Mouse (Mus musculus): ENCODE measurements around the gene Tnrc18.

Gene Tnrc18

DNA sequence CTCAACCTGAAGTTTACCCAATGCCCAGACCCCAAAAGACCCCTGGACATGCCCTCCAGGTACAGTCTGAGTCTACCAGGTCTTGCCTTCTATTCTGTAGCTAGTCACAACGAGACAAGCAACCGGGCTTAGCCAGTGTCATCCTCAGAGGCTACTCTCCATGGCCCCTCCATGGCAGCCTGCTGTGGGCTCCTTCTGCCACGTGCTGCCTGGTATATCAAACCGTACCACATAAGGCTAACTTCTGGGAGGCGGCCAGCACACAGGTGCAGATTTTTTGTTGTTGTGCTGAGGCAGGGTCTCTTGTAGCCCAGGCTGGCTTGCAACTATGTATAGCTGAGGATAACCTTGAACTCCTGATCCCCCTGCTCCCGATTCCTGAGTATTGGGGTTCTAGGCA, 101.4 kb downstream of the Tnrc18 start:
- peak; percentile 62 for DNase-seq

DNA sequence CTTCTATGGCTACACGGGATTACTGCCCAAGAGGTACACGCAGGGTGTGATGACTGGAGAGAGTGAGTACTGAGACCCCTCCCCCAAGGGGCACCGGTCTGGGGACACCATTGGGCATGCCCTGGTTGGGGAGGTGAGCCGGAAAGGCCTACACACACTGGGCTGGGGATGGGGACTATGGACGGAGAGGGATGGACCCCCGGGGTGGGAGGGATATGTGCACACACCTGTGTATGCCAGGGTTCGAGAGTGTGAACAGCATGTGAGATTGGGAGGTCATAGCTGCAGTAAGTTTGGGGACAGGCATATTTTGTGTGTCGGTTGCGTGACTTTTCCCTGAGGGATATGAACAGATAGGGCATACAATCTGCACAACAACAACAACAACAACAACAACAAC, 102.4 kb downstream of the Tnrc18 start:
- DNase-seq: no peak

DNA sequence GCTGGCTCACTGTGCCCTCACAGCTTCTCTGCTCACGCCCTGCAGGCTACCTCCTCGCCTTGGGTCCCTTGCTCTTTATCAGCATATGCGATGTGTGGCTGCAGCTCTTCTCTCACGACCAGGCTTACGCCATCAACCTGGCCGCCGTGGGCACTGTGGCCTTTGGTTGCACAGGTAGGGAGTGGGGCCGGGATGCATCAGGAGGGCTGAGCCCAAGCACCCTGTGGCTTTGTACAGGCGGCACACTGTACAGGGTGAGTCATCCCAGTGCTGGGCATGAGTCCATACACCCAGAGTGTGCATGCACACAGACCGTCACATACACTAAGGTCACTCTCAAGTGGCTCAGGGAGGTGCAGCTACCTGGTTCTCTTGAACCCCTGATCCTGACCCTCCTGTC, 103.5 kb downstream of the Tnrc18 start:
- peak; percentile 60 for DNase-seq

DNA sequence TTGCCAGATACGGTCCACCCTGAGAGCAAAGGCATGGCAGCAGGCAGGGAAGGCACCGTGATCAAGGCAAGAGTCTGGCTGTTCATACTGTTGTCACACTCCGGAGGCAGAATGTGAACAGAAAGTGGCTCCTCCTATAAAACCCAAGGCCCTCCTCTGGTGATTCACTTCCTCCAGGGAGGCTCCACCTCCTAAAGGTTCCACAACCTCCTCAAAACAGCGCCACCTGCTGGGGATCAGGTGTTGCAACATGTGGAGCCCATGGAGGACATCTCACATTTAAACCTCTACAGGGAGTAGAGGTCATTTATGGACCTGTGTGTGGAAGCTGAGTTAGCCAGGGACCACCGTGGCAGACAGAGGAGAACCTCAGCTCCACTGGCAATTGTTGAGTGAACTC, 105.1 kb downstream of the Tnrc18 start:
- no peak for DNase-seq

DNA sequence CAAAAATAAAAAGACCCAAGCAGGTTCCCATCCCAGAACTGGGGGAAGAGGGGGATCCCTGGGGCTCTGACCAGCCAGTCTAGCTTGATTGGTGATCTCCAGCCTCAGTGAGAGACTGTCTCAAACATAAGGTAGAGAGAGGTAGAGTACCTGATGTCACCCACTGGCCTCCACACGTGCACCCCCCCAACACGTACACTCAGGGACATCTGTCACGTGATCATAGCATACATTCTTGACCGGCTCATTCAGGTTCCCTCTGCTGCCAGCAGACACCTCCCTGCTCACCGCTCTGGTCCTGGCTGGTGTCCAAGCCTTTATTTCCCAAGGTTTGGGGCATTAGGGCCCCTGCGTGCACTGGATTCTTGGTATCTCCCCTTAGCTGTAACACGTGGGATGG, 108.0 kb downstream of the Tnrc18 start:
- DNase-seq: no peak

DNA sequence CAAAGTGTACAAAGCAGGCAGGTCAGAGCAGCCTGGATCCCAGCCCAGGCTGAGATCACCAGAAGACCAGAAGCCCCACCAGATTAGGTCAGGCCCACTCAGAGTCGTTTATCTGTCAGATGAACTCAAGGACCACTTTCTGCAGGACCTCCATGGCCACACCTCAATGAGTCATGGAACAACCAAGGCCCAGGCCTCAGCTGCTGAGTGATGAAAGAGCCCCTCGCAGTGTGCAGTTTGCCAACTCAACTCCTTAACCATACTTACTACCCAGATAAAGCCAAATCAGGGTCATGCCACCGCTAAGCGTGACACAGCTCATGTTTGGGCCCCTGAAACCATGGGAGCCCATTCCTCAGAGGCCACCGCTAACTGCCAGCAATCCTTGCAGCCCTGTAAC, 109.8 kb downstream of the Tnrc18 start:
- no peak for DNase-seq

DNA sequence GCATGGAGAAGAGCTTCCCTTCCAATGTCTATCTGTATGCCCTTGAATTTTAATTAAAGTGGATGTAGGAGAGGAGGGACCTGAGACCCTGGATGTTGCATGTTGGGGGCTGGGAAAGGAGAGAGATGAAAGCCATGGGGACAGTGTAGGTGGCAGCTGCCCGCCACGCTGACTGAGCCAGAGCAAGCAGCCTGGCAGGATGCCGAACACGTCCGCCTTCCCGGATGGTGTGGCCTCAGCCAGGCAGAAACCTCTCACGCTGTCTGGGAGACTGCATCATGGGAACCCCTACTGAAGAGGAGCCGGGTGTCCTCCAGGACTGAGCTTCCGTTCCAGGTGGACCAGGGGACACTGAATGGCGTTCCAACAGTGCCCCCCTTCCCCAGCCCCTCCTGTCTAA, 113.9 kb downstream of the Tnrc18 start:
- peak; percentile 81 for DNase-seq

DNA sequence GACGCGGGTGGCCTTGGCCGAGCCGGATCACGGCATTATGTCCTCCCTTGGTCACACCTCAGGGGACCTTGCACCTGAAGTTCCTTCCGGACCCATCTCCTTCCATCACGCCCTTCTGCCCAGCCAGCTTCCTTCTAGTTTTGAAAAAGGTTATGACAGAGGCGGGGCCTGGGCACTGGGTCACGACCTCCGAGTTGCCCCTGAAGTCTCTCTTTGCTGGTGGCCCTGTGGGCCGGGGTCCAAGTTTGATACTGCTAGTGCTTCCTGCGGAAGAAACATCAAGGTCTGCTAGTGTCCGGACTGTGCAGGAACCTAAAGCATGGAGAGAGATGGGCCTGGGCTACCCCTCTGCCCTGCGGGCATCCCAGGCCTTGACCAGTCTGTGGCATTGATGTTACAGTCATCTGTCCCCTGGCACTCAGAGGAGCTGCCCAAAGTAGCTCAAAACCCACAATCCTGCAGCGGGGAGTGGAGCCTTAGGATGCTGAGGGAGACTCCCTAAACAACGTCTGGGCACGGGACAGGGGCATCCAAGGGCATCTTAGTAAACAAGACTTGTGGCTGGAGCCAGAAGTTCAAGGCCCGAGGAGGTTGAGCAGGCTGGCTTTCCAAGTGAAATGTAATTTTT, 114.8 kb downstream of the Tnrc18 start:
- DNase-seq: peak; percentile 54

DNA sequence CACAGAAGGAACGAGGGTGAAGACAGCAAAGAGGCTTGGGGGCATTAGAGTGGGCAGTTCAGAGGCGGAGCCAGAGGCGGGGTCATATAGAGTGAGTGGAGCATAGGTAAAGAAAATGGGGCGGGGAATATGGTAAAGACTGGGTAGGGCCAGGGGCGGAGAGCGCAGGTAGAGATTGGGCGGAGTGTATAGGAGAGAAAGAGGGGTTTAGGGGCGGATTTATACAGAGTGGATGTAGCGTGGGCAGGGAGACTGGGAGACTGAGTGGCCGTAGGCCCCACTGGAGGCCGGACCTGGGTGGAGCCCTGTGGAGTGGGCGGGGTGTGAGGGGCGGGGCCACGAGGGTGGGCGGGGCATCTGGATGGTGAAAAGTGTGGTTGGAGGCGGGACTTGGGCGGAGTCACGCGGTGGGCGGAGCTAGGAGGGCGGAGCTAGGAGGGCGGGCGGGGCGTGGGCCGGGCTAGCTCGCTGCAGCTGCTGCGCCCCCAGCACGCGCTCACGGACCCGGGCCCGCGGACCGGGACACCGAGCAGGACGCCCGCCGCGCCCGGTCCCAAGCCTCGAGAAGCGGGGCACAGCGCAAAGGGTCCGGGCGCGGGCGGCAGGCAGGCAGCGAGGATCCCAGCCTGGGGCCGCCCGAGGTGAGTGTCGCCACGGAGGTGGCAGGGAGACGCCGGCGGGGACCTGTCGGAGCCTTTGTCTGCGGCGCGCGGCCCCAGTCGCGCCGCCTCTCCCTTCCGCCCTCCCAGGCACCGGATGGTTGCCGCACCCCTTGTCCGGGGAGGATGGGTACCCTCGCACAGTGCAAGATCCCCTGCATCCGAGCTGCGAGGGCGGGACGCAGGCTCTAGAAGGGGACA, 115.6 kb downstream of the Tnrc18 start:
- peak; percentile 62 for DNase-seq

DNA sequence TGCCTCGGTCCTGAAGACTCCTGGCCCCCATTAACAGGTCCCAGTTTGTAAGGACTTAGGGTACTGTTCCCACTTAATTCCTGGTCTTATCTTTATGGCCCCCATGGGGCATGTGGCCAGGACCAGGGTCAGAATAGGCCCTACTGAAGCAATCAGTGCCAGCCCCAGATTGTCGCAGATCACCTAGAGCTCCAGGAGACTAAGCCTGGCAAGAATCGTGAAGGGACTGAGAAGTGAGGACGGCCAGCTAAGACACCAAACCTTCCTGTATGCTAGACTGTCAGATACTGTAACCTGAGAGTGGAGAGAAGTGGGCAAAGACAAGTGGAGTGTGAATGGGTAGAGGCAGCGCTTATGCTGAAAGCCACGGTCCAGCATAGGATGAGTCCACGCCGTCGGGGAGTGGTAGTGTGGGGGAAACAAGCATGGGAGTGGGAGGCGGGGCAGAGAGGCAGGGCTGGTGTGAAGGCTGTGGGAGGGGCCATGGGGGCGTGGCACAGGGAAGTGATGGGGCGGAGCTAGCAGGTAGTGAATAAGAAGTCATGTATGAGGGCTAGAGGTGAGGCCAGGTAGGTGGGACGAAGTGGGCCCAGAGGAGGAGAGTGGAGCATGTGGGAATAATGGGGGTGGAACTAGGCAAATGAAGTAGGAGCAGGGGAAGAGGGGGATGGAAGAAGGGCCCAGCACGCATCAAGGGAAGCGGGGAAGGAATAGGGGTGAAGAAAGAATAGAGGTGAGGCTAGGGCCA, 116.4 kb downstream of the Tnrc18 start:
- DNase-seq: peak; percentile 72

DNA sequence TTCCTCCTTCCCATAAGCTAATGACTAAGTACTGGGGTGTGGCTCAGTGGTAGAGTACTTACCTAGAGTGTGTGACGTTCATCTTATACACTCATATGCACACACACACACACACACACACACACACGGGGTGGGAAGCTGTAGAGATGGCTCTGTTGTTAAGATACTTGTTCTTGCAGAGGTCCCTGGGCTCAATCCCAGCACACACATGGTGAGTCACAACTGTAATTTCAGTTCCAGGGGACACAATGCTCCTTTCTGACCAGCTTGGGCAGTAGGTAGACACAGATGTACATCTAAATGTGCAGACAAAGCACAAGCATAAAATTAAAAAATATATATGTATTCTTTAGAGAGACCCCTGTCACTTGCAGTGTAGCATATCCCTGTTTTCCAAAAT, 119.7 kb downstream of the Tnrc18 start:
- DNase-seq: no peak

DNA sequence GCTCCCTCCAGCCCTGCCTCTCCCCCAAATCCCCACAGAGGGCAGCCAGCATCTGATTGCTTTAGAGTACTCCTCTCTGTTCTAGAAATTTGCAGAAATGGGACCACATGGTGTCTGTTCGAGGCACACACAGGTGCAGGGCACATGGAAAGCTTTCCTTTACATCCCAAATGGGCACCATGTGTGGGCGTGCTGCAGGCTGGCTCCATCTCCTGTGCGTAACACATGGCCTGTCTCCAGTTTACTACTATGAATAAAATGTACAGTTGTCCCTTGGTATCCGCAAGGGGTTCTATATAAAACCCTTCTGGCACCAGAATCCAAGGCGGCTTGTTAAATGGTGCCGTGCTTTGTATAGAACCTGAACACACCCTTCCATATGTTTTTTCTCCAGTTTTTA, 120.6 kb downstream of the Tnrc18 start:
- no peak for DNase-seq

DNA sequence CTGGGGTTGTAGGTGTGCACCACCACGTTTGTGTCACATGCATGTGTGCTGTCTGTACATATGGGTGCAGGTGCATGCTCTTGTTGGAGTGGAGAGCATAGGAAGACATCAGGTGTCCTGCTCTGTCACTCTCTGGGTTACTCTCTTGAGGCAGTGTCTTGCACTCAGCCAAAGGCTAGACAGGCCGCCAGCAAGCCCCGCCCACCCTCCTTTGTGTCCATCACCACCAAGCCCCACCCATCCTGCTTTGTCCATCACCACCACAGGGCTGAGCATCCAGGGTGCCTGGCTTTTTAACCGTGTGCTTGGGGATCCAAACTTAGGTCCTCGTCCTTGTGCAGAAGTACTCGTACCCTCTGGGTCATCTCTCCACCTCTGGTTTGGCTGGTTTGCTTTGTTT, 121.2 kb downstream of the Tnrc18 start:
- no peak for DNase-seq

DNA sequence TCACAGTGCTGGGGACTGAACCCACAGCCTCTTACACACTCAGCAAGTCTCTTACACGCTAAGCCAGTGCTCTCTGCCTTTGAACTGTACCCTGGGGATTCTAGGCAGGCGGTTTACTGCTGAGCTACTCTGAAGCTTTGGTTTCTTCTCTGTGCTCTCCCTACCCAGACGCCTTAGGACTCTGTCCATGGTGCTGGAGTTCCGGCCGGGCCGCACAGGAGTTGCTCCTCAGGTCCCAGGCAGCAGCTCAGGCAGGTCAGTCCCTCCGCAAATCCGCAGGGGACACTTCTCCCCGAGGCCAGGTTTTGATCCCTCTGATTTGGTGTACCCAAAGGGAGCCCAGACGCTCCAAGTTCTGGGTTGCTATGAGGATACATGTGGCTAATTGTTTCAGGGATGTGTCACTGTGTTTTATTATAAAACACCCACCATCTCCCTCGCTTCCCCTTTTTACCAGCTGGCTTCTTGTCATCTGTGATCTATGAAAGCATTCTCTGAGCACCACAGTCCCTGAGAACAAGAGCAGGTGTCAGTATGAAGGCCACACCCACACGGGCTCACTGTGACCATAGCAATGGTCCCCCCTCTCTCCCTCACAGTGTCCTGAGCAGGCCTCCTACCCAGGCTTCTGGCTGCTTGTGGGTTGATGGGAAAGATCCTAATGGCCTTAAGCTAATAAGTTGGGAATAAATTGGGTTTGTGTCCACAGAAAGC, 122.7 kb downstream of the Tnrc18 start:
- no peak for DNase-seq

DNA sequence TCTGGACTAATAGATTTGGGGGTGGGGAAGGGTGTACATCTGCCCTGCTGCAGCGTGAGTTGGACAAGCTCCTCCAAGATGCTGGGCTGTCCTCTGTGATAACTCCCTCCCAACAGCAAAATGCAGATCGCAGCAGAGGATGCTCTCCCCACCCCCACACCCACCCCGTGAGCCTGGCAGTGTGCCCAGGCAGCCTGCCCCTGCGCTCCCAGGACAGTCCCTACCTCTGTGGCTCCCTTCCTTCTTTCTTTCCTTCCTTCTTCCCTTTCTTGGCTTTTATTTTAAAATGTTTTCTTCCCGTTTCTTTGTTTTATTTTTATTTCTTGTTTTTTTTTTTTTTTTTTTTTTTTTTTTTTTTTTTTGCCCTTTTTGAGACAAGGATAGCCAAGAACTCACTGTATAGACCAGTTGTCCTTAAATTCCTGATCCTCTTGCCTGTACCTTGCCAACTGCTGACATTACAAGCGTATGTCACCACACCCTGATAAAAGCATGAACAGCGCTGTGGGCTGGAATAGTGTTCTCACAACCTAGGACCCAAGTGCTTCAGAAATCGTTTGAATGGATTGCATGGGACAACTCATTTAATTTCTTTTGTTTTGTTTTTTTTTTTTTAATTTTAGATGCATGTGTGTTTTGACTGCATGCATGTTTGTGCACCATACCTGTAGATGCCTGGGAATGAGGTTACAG, 123.6 kb downstream of the Tnrc18 start:
- peak; percentile 43 for DNase-seq

DNA sequence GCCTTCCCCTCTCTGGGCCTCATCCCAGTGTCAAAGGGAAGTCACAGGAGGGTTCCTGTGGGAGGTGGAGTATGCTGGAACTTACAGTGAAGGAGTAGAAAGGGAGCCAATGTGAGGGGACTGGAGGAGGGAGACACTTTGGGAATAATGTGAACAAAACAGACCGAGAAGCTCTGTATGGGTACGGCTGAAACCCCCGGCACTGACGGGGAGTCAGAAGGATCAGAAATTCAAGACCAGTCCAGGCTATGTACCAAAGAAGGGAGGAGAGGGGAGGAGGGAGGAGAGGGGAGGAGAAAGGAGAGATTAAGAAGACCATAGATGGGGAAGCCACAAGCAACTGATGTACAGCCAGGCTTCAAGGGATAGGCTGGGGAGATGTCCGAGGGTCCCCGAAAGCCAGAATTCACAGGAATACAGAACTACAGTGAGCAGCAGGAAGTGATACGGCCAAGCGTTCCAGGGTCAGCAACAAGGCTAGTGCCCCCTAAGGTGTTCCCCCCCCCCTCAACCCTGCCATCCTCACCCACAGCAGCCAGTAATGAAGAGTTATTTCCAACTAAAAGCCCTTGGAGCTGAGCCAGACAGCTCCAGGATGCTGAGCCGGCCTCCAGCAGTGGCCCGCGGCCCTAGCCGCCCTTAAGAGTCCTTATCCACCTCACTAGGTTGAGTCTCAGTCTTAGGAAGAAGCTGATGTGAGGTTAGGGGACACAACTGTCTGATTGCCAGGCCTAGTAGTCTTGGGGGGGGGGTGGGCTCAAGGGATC, 124.3 kb downstream of the Tnrc18 start:
- peak; percentile 47 for DNase-seq

DNA sequence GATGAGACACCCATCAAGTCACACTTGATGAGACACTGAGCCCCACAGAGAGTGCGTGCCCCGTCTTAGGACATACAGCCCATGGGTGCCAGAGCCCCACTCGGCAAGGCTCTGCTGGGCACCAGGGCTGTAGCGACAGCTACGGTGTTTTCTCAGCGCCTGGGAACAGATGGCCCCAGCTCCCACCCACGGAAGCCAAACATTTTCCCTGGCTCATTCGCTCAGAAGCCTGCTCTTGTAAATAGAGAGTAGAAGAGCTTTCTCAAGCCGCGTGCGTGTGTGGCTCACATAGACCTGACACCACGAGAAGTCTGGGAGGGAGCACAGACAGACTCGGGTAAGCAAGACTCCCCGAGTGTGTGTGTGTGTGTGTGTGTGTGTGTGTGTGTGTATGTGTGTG, 125.2 kb downstream of the Tnrc18 start, which contains the start of gene Slc29a4:
TSS of gene Slc29a4 (plus strand) at position 265 of the 400 bp plus-strand sequence.
- DNase-seq: peak; percentile 76

DNA sequence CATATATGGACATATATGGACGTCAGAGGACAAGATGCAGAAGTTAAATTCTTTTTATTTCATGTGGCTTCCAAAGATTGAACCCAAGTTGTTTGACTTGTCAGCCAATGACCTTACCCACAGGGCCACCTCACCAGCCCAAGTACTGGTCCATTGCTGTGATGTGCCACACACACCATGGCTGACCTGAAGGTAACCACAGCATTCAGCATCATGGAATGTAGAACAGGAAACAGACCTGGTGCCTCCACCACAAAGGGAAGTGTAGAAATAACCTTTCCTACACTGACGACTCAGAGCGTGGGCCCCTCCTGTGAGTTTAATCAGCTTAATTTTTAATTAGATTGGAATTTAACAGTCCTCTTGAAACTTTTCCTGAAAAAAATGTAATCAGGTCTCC, 127.1 kb downstream of the Tnrc18 start:
- DNase-seq: no peak

DNA sequence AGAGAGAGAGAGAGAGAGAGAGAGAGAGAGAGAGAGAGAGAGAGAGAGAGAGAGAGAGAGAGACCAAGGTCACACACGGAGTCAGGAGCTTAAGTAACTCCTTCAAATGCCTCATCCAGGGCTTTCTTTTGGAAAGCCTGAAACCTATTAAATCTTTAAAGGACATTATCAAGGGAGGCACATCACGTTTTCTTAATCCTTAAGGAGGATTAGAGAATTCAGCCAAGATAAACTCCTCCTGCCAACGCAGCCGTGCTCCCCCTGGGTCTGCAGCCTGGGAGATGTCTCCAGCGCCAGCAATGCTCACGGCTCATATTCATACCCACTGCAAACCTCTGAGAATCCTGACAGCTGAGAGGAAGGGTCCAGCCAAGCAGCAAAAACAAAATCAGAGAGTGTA, 128.6 kb downstream of the Tnrc18 start:
- DNase-seq: no peak

DNA sequence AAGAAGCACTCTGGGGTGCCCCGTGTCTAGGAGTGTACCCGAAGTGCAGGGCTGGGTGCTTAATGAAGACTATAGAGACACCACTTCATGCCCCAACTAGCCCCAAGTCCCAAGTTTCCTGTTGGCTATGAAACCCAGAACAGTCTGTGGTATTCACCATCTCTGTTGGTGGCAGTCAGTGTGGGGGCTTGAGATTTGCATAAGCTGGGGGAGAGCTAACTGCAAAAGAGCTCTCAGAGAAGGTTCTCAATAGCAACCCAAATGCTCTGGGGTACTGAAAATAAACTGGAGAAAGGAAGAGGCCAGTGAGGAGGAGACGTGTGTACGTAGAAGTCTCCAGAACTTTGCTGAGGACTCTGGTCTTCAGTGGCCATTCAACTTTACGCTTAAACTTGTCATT, 134.9 kb downstream of the Tnrc18 start:
- DNase-seq: no peak

DNA sequence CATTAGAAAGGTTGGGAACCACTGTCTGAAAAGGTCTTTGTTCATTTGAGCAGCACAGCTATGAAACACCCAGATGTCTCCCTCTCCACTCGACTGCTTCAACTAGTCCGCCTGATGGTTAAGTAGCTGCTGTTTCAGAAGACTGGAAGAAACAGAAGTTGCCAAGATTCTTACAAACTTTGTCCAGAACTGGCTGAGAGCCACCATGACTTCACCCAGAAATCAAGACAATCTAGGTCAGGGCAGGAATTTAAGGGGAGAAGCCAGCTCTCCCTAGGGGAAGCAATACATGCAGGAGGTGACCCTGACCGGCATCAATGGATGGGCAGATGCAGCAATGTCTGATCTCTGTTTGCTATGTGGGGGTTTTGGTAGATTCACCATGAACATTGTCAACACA, 135.6 kb downstream of the Tnrc18 start:
- DNase-seq: no peak

DNA sequence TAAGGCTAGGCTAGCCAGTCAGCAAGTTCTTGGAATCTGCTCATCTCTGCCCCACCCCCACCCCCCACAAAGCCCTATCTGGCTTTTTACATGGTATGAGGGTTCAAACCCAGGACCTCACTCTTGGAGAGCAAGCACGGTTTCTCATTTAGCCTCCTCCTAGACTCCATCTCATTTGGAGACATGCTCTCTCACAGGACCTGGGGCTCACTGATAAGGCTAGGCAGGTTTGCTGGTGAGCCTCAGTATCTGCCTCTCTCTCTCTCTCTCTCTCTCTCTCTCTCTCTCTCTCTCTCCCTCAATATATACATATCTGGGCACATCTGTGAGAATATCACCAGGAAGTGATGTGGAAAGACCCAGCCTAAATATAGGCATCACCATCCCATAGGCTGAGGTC, 138.4 kb downstream of the Tnrc18 start:
- DNase-seq: no peak
